Mouse (Mus musculus) bone marrow macrophage, adult 2 months (primary cell): ENCODE measurements around the gene Amotl2.

Experiments used
- CTCF ChIP-seq: IDR thresholded peaks from 2 replicates; pipeline ENCODE4 v1.5.1; 2012; ENCODE audit warnings: low read depth, mild to moderate bottlenecking, low read length, moderate library complexity
- POLR2A ChIP-seq: IDR thresholded peaks from 2 replicates; pipeline ENCODE4 v1.6.1; 2012; ENCODE audit warnings: mild to moderate bottlenecking, low read depth, low read length, borderline replicate concordance

DNA sequence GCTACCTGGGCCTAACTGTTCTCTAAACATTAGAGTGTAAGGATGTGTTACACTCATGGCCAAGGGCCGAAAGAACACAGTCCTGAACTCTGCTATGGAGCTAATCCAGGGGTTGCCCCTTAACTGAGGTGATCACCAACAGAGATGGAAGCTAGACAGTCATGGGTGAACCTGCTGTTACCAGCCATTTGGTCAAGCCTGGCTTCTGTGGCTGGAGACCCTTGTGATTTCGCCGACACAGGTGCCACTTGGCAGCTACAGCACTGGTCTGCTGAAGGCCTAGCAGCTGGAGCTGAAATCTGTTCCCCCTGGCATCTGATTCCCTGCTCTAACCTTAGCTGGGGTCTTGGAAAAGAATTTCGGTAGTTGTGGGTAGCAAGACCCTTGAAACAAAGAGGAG lies 6.3 kb downstream of the Amotl2 start:
- TF ChIP-seq CTCF (no peak), POLR2A (no peak)
